Mouse (Mus musculus): ENCODE measurements around the gene Cacna1d. TPM values are rescaled to one million over a fixed set of nuclear protein-coding genes. Genes with fewer than 3 reads are reported as not detected.
A peak's percentile ranks its signal among the peaks of the same experiment; 100 is the strongest.

Cacna1d gene
- polyA plus RNA-seq, 1 experiment, result not detected

GRCm38 (mm10) chr14:30238807-30239206 lies 252.4 kb downstream of the Cacna1d start:
- H3K36me3 ChIP-seq (ENCODE audit: control insufficient read depth, insufficient read depth), result no peaks in the 10 kb centered on the region
- H3ac ChIP-seq (ENCODE audit: control insufficient read depth, insufficient read length, low read depth), result no peak overlapping the region
- TF ChIP-seq MAX (IDR thresholded peaks at IDR 0.05), result no peak
- TF ChIP-seq CTCF (IDR thresholded peaks at IDR 0.05; ENCODE audit: control insufficient read depth, insufficient read depth, insufficient read length), result no peak
- TF ChIP-seq MYOD1 (IDR thresholded peaks at IDR 0.05; ENCODE audit: control insufficient read depth, insufficient read length, low read depth), result no peak
- TF ChIP-seq CEBPB (IDR thresholded peaks at IDR 0.05; ENCODE audit: low read depth), result no peak
- no peak for TF ChIP-seq MYOG (IDR thresholded peaks at IDR 0.05; ENCODE audit: control insufficient read depth, extremely low read depth, insufficient read length)
- TF ChIP-seq FOSL1 (IDR thresholded peaks at IDR 0.05; ENCODE audit: insufficient read depth, low read length, poor library complexity, severe bottlenecking), result no peak
- TF ChIP-seq USF1 (IDR thresholded peaks at IDR 0.05; ENCODE audit: low read depth), result no peak
- no peaks in the 10 kb centered on the region for H3K79me3 ChIP-seq (ENCODE audit: low read depth)
- H3K79me2 ChIP-seq (ENCODE audit: control insufficient read depth, insufficient read depth), result no peaks in the 10 kb centered on the region
- H3K4me3 ChIP-seq (ENCODE audit: insufficient read depth, poor library complexity, severe bottlenecking), result no peak overlapping the region
- H3K27me3 ChIP-seq (ENCODE audit: control insufficient read depth, insufficient read depth, insufficient read length), result peaks cover 5% of the 10 kb centered on the region

GRCm38 (mm10) chr14:30225161-30225560 lies 266.1 kb downstream of the Cacna1d start:
- Histone ChIP-seq H3ac (ENCODE audit: control insufficient read depth, insufficient read length, low read depth) (no peak overlapping the region), H3K27me3 (ENCODE audit: control insufficient read depth, insufficient read depth, insufficient read length) (no peaks in the 10 kb centered on the region), H3K36me3 (ENCODE audit: control insufficient read depth, insufficient read depth) (no peaks in the 10 kb centered on the region), H3K79me3 (ENCODE audit: low read depth) (no peaks in the 10 kb centered on the region), H3K4me3 (ENCODE audit: insufficient read depth, poor library complexity, severe bottlenecking) (no peak overlapping the region), H3K79me2 (ENCODE audit: control insufficient read depth, insufficient read depth) (no peaks in the 10 kb centered on the region)
- no peak for TF ChIP-seq CEBPB (IDR thresholded peaks at IDR 0.05; ENCODE audit: low read depth)
- no peak for TF ChIP-seq FOSL1 (IDR thresholded peaks at IDR 0.05; ENCODE audit: insufficient read depth, low read length, poor library complexity, severe bottlenecking)
- no peak for TF ChIP-seq CTCF (IDR thresholded peaks at IDR 0.05; ENCODE audit: control insufficient read depth, insufficient read depth, insufficient read length)
- no peak for TF ChIP-seq MYOG (IDR thresholded peaks at IDR 0.05; ENCODE audit: control insufficient read depth, extremely low read depth, insufficient read length)
- TF ChIP-seq MYOD1 (IDR thresholded peaks at IDR 0.05; ENCODE audit: control insufficient read depth, insufficient read length, low read depth), result no peak
- no peak for TF ChIP-seq USF1 (IDR thresholded peaks at IDR 0.05; ENCODE audit: low read depth)
- no peak for TF ChIP-seq MAX (IDR thresholded peaks at IDR 0.05)

- Histone ChIP-seq H3K4me3 (ENCODE audit: insufficient read depth, poor library complexity, severe bottlenecking) (no peak overlapping the region), H3ac (ENCODE audit: control insufficient read depth, insufficient read length, low read depth) (no peak overlapping the region), H3K36me3 (ENCODE audit: control insufficient read depth, insufficient read depth) (no peaks in the 10 kb centered on the region), H3K27me3 (ENCODE audit: control insufficient read depth, insufficient read depth, insufficient read length) (no peaks in the 10 kb centered on the region), H3K79me3 (ENCODE audit: low read depth) (no peaks in the 10 kb centered on the region), H3K79me2 (ENCODE audit: control insufficient read depth, insufficient read depth) (no peaks in the 10 kb centered on the region)
- no peak for TF ChIP-seq MYOG (IDR thresholded peaks at IDR 0.05; ENCODE audit: control insufficient read depth, extremely low read depth, insufficient read length)
- TF ChIP-seq FOSL1 (IDR thresholded peaks at IDR 0.05; ENCODE audit: insufficient read depth, low read length, poor library complexity, severe bottlenecking), result no peak
- no peak for TF ChIP-seq MAX (IDR thresholded peaks at IDR 0.05)
- no peak for TF ChIP-seq MYOD1 (IDR thresholded peaks at IDR 0.05; ENCODE audit: control insufficient read depth, insufficient read length, low read depth)
- no peak for TF ChIP-seq CTCF (IDR thresholded peaks at IDR 0.05; ENCODE audit: control insufficient read depth, insufficient read depth, insufficient read length)
- no peak for TF ChIP-seq CEBPB (IDR thresholded peaks at IDR 0.05; ENCODE audit: low read depth)
- no peak for TF ChIP-seq USF1 (IDR thresholded peaks at IDR 0.05; ENCODE audit: low read depth)
These were observed 269.2 kb downstream of the Cacna1d start for GRCm38 (mm10) chr14:30222101-30222500.

- Histone ChIP-seq H3K79me2 (ENCODE audit: control insufficient read depth, insufficient read depth) (no peaks in the 10 kb centered on the region), H3ac (ENCODE audit: control insufficient read depth, insufficient read length, low read depth) (no peak overlapping the region), H3K79me3 (ENCODE audit: low read depth) (no peaks in the 10 kb centered on the region), H3K4me3 (ENCODE audit: insufficient read depth, poor library complexity, severe bottlenecking) (no peak overlapping the region), H3K36me3 (ENCODE audit: control insufficient read depth, insufficient read depth) (no peaks in the 10 kb centered on the region), H3K27me3 (ENCODE audit: control insufficient read depth, insufficient read depth, insufficient read length) (no peaks in the 10 kb centered on the region)
- TF ChIP-seq FOSL1 (IDR thresholded peaks at IDR 0.05; ENCODE audit: insufficient read depth, low read length, poor library complexity, severe bottlenecking) (no peak), MYOG (IDR thresholded peaks at IDR 0.05; ENCODE audit: control insufficient read depth, extremely low read depth, insufficient read length) (no peak), MYOD1 (IDR thresholded peaks at IDR 0.05; ENCODE audit: control insufficient read depth, insufficient read length, low read depth) (no peak), USF1 (IDR thresholded peaks at IDR 0.05; ENCODE audit: low read depth) (no peak), CEBPB (IDR thresholded peaks at IDR 0.05; ENCODE audit: low read depth) (no peak)
These were observed 271.4 kb downstream of the Cacna1d start for GRCm38 (mm10) chr14:30219851-30220250.

- H3K36me3 ChIP-seq (ENCODE audit: control insufficient read depth, insufficient read depth), result no peaks in the 10 kb centered on the region
- H3K4me3 ChIP-seq (ENCODE audit: insufficient read depth, poor library complexity, severe bottlenecking), result no peak overlapping the region
- no peak overlapping the region for H3ac ChIP-seq (ENCODE audit: control insufficient read depth, insufficient read length, low read depth)
- TF ChIP-seq MAX (IDR thresholded peaks at IDR 0.05), result no peak
- no peak for TF ChIP-seq MYOD1 (IDR thresholded peaks at IDR 0.05; ENCODE audit: control insufficient read depth, insufficient read length, low read depth)
- TF ChIP-seq FOSL1 (IDR thresholded peaks at IDR 0.05; ENCODE audit: insufficient read depth, low read length, poor library complexity, severe bottlenecking), result no peak
- TF ChIP-seq MYOG (IDR thresholded peaks at IDR 0.05; ENCODE audit: control insufficient read depth, extremely low read depth, insufficient read length), result no peak
- TF ChIP-seq CTCF (IDR thresholded peaks at IDR 0.05; ENCODE audit: control insufficient read depth, insufficient read depth, insufficient read length), result no peak
- TF ChIP-seq USF1 (IDR thresholded peaks at IDR 0.05; ENCODE audit: low read depth), result peak; percentile 78
- TF ChIP-seq CEBPB (IDR thresholded peaks at IDR 0.05; ENCODE audit: low read depth), result no peak
- no peaks in the 10 kb centered on the region for H3K79me2 ChIP-seq (ENCODE audit: control insufficient read depth, insufficient read depth)
- H3K79me3 ChIP-seq (ENCODE audit: low read depth), result no peaks in the 10 kb centered on the region
- H3K27me3 ChIP-seq (ENCODE audit: control insufficient read depth, insufficient read depth, insufficient read length), result peaks cover 7% of the 10 kb centered on the region
These were observed 273.1 kb downstream of the Cacna1d start for GRCm38 (mm10) chr14:30218114-30218513.

- H3K79me3 ChIP-seq (ENCODE audit: low read depth), result no peaks in the 10 kb centered on the region
- H3ac ChIP-seq (ENCODE audit: control insufficient read depth, insufficient read length, low read depth), result no peak overlapping the region
- H3K4me3 ChIP-seq (ENCODE audit: insufficient read depth, poor library complexity, severe bottlenecking), result no peak overlapping the region
- no peak for TF ChIP-seq MYOD1 (IDR thresholded peaks at IDR 0.05; ENCODE audit: control insufficient read depth, insufficient read length, low read depth)
- no peak for TF ChIP-seq CEBPB (IDR thresholded peaks at IDR 0.05; ENCODE audit: low read depth)
- TF ChIP-seq USF1 (IDR thresholded peaks at IDR 0.05; ENCODE audit: low read depth), result no peak
- no peak for TF ChIP-seq MYOG (IDR thresholded peaks at IDR 0.05; ENCODE audit: control insufficient read depth, extremely low read depth, insufficient read length)
- no peak for TF ChIP-seq CTCF (IDR thresholded peaks at IDR 0.05; ENCODE audit: control insufficient read depth, insufficient read depth, insufficient read length)
- no peak for TF ChIP-seq FOSL1 (IDR thresholded peaks at IDR 0.05; ENCODE audit: insufficient read depth, low read length, poor library complexity, severe bottlenecking)
- no peak for TF ChIP-seq MAX (IDR thresholded peaks at IDR 0.05)
- H3K79me2 ChIP-seq (ENCODE audit: control insufficient read depth, insufficient read depth), result no peaks in the 10 kb centered on the region
- no peaks in the 10 kb centered on the region for H3K36me3 ChIP-seq (ENCODE audit: control insufficient read depth, insufficient read depth)
- peaks cover 7% of the 10 kb centered on the region for H3K27me3 ChIP-seq (ENCODE audit: control insufficient read depth, insufficient read depth, insufficient read length)
These were observed 274.1 kb downstream of the Cacna1d start for GRCm38 (mm10) chr14:30217124-30217523.
